Mouse (Mus musculus) MEL (cell line): ENCODE measurements around the gene Acoxl.

Experiments
- EP300 ChIP-seq, 2 experiments: IDR thresholded peaks; 2 replicates each; pipeline ENCODE4 v1.6.1; 2011; ENCODE audit warnings: improper control_type of control experiment in 2 of 2, low read length in 2 of 2, low read depth in 1 of 2, mild to moderate bottlenecking in 1 of 2
- HCFC1 ChIP-seq: IDR thresholded peaks from 2 replicates; pipeline ENCODE4 v1.6.1; 2012; ENCODE audit warnings: low read depth, mild to moderate bottlenecking, inconsistent platforms, low read length, improper control_type of control experiment, moderate library complexity
- KAT2A ChIP-seq: conservative IDR thresholded peaks from 2 replicates; pipeline ENCODE4 v1.6.1; 2012; ENCODE audit warnings: low read depth, low read length, improper control_type of control experiment, inconsistent platforms

GRCm38 (mm10) chr2:127983981-127984380, 145.3 kb downstream of the Acoxl start:
- TF ChIP-seq HCFC1 (no peak), KAT2A (no peak), EP300 (IDR thresholded peaks at IDR 0.05; ENCODE audit: low read depth in 1 of 2, low read length in 2 of 2) (no peak)
